Mouse (Mus musculus) kidney, adult 2 months (tissue): Measurements from ENCODE around the gene Epha2. TPM values are rescaled to one million over a fixed set of nuclear protein-coding genes. Genes with fewer than 3 reads are reported as not detected.

ENCODE experiments used
- DNase-seq: peaks from one replicate; pipeline ENCODE4 v3.0.0; 2021
- H3K27ac ChIP-seq: fragments of 200-500 bp; 2 replicates; pipeline ENCODE4 v1.5.1; 2012; ENCODE audit warnings: low read depth, low read length, control low read depth, inconsistent platforms; ENCODE audit not compliant: insufficient read depth
- H3K27me3 ChIP-seq: fragments of 200-500 bp; replicated peaks from 2 replicates; pipeline ENCODE4 v1.6.1; 2012; ENCODE audit warnings: mild to moderate bottlenecking, moderate library complexity, low read length, inconsistent platforms; ENCODE audit not compliant: control insufficient read depth, insufficient read depth
- H3K36me3 ChIP-seq: fragments of 200-500 bp; 2 replicates; pipeline ENCODE4 v1.6.1; 2012; ENCODE audit warnings: mild to moderate bottlenecking, moderate library complexity, low read length, inconsistent platforms; ENCODE audit not compliant: control insufficient read depth, insufficient read depth
- H3K4me1 ChIP-seq: fragments of 200-500 bp; 2 replicates; pipeline ENCODE4 v1.6.1; 2011; ENCODE audit warnings: low read length; ENCODE audit not compliant: control insufficient read depth, insufficient read depth
- H3K4me3 ChIP-seq: fragments of 200-500 bp; 2 replicates; pipeline ENCODE4 v1.5.1; 2011; ENCODE audit warnings: mild to moderate bottlenecking, low read depth, low read length, control low read depth; ENCODE audit not compliant: insufficient read depth
- CTCF ChIP-seq: fragments of 200-500 bp; conservative IDR thresholded peaks from 2 replicates; pipeline ENCODE4 v1.5.1; 2011; ENCODE audit warnings: low read depth, mild to moderate bottlenecking, control low read depth, low read length, moderate library complexity, mixed read lengths; ENCODE audit not compliant: insufficient read depth, insufficient read length
- POLR2A ChIP-seq: fragments of 200-500 bp; IDR thresholded peaks from one replicate; pipeline ENCODE4 v1.6.1; 2011; ENCODE audit warnings: low read depth, low read length, control low read depth
- WGBS: fragments of 180-500 bp; shearing (Covaris S2); methylation state at CpG from one replicate; pipeline ENCODE4 v1.1.7; 2018; 5-methylcytosine and 5-hydroxymethylcytosine counted together
- polyA plus RNA-seq: library from polyadenylated mRNA; depleted of rRNA; stranded (reverse); fragments of >200 nt; gene quantifications from 2 replicates; pipeline ENCODE4 v1.2.3, GENCODE M21; 2012

Gene Epha2
- polyA plus RNA-seq, 1 experiment, result 8.1 TPM

- Histone ChIP-seq H3K4me3 (no peak overlapping the region), H3K36me3 (no peaks in the 10 kb centered on the region), H3K27me3 (no peaks in the 10 kb centered on the region), H3K27ac (no peak overlapping the region), H3K4me1 (no peaks in the 10 kb centered on the region)
- no peak for DNase-seq
- 87% methylated on average over 9 of the region's 9 CpGs for WGBS
- TF ChIP-seq CTCF (no peak), POLR2A (no peak)
Observed at GRCm38 (mm10) chr4:141328742-141329141, 27.7 kb downstream of the Epha2 start.

GRCm38 (mm10) chr4:141329968-141330367, 28.9 kb downstream of the Epha2 start:
- Histone ChIP-seq H3K27me3 (no peaks in the 10 kb centered on the region), H3K27ac (no peak overlapping the region), H3K4me1 (no peaks in the 10 kb centered on the region), H3K4me3 (no peak overlapping the region), H3K36me3 (no peaks in the 10 kb centered on the region)
- no peak for DNase-seq
- WGBS, result 73% methylated on average over 12 of the region's 12 CpGs
- TF ChIP-seq CTCF (no peak), POLR2A (no peak)

GRCm38 (mm10) chr4:141331446-141331845, 30.4 kb downstream of the Epha2 start:
- no peaks in the 10 kb centered on the region for H3K27me3 ChIP-seq
- WGBS, result 96% methylated on average over 2 of the region's 2 CpGs
- no peak overlapping the region for H3K4me3 ChIP-seq
- no peak for DNase-seq
- H3K4me1 ChIP-seq, result no peaks in the 10 kb centered on the region
- no peak overlapping the region for H3K27ac ChIP-seq
- H3K36me3 ChIP-seq, result no peaks in the 10 kb centered on the region
- TF ChIP-seq POLR2A (no peak), CTCF (no peak)

- Histone ChIP-seq H3K27me3 (no peaks in the 10 kb centered on the region), H3K4me3 (no peak overlapping the region), H3K27ac (no peak overlapping the region), H3K36me3 (no peaks in the 10 kb centered on the region), H3K4me1 (no peaks in the 10 kb centered on the region)
- TF ChIP-seq CTCF (no peak), POLR2A (no peak)
- WGBS, result 85% methylated on average over 7 of the region's 7 CpGs
- no peak for DNase-seq
Observed at GRCm38 (mm10) chr4:141332258-141332657, 31.2 kb downstream of the Epha2 start.

GRCm38 (mm10) chr4:141334695-141335094, 33.7 kb downstream of the Epha2 start:
- H3K4me3 ChIP-seq, result no peak overlapping the region
- DNase-seq, result peak; percentile 34
- TF ChIP-seq CTCF (no peak), POLR2A (no peak)
- H3K27me3 ChIP-seq, result no peaks in the 10 kb centered on the region
- no peaks in the 10 kb centered on the region for H3K36me3 ChIP-seq
- H3K27ac ChIP-seq, result no peak overlapping the region
- WGBS, result 69% methylated on average over 5 of the region's 5 CpGs
- H3K4me1 ChIP-seq, result no peaks in the 10 kb centered on the region

- TF ChIP-seq POLR2A, result no peak
- no peak for TF ChIP-seq CTCF
- DNase-seq, result no peak
- H3K27ac ChIP-seq, result no peak overlapping the region
- no peak overlapping the region for H3K4me3 ChIP-seq
- no peaks in the 10 kb centered on the region for H3K27me3 ChIP-seq
- H3K36me3 ChIP-seq, result no peaks in the 10 kb centered on the region
- no peaks in the 10 kb centered on the region for H3K4me1 ChIP-seq
- WGBS, result 51% methylated on average over 3 of the region's 3 CpGs
Observed at GRCm38 (mm10) chr4:141335263-141335796, 34.3 kb downstream of the Epha2 start.

- DNase-seq, result no peak
- H3K4me3 ChIP-seq, result no peak overlapping the region
- H3K36me3 ChIP-seq, result no peaks in the 10 kb centered on the region
- H3K4me1 ChIP-seq, result no peaks in the 10 kb centered on the region
- 78% methylated on average over 6 of the region's 6 CpGs for WGBS
- H3K27ac ChIP-seq, result no peak overlapping the region
- no peaks in the 10 kb centered on the region for H3K27me3 ChIP-seq
- TF ChIP-seq POLR2A (no peak), CTCF (no peak)
Observed at GRCm38 (mm10) chr4:141336196-141336595, 35.2 kb downstream of the Epha2 start.

GRCm38 (mm10) chr4:141337986-141338385, 36.9 kb downstream of the Epha2 start:
- H3K27me3 ChIP-seq, result no peaks in the 10 kb centered on the region
- TF ChIP-seq CTCF (no peak), POLR2A (no peak)
- no peak overlapping the region for H3K4me3 ChIP-seq
- H3K27ac ChIP-seq, result no peak overlapping the region
- WGBS, result 72% methylated on average over 6 of the region's 6 CpGs
- H3K36me3 ChIP-seq, result no peaks in the 10 kb centered on the region
- no peak for DNase-seq
- no peaks in the 10 kb centered on the region for H3K4me1 ChIP-seq
